Mouse (Mus musculus): ENCODE measurements at regions not wholly inside any gene's neighbourhood (a gene's known extent, or its start where the extent isn't known, plus 50 kb on each side); places are given as distances from the start of the nearest gene placed in this dataset.

DNA sequence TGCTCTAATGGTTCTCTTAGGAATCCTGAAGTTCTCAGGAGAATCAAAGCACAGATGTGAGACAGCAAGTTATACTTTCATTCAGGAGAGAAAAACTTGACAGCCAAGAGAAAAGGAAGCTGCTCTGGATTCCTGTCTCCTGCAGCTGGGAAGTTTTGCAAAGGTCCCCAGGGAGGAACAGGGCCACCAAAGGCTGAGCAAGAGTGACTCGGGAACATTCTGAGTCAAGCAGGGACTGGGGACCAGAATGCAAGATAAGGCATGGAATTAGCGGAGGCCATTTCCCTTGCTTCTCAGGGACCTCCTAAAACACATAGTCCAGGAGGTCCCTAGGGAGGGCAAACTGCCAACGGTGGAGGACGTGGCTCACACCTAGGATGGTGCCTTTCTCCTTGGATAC, 127.1 kb upstream of the Sesn3 start:
- TF ChIP-seq CTCF (IDR thresholded peaks at IDR 0.05), result no peak
- no peak for TF ChIP-seq POLR2A (IDR thresholded peaks at IDR 0.05; ENCODE audit: insufficient read depth, low read depth, low read length)

All from heart, adult 2 months (tissue).